ENCODE assay signal across 14 mouse cellular contexts in the genomic region with DNA sequence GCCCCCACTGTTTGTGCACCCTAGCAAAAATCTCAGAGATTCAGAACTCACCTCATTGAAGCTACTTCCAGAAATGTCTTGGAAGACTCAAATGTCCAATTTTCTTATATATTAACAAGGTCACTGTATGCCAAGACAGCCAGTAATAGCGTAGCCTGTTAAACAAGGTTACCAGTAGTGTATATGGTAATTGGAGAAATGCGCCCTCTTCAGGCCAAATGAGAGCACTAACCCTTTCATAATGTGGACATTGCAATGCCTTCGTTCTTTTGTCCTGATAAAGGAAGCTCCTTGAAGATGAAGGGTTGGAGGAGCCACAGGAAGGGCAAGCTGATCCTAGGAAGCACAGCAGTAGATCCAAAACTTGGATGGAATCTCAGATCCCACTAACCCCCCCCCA. TPM values are rescaled to one million over a fixed set of nuclear protein-coding genes. Genes with fewer than 3 reads are reported as not detected.
A peak's percentile ranks its signal among the peaks of the same experiment; 100 is the strongest.
DNase-seq lines count a peak whose midpoint lies in the region; ATAC-seq and TF ChIP-seq lines count a peak whose summit lies in the region.
"Had no signal": no experiment of that assay in that cellular context is flagged by ENCODE, and none has a peak within 500 bp of the region (broad histone marks: within the 10 kb centered on the region; RNA-seq: fewer than 3 reads in every experiment).

No protein-coding gene starts in this region.

- 39% methylated on average over 3 of the region's 3 CpGs for WGBS in kidney, embryonic 16.5 days

- ATAC-seq in kidney, embryonic 16.5 days (ENCODE audit: low FRiP score, low TSS enrichment) = no peak

- no peaks in the 10 kb centered on the region for H3K79me2 ChIP-seq in CH12.LX (replicated peaks; ENCODE audit: control insufficient read depth, extremely low read depth, insufficient read depth, poor library complexity, severe bottlenecking)

- peak; percentile 69 for DNase-seq in embryo, embryonic 10 days (ENCODE audit: low spot score)
- DNase-seq in embryo, embryonic 9.5 days (ENCODE audit: extremely low spot score) = no peak
- DNase-seq in left cerebral cortex, postnatal 4 days = peak; percentile 36
- no peak for DNase-seq in left cerebral cortex, adult 8-10 months (ENCODE audit: low spot score in 2 of 2)
- DNase-seq in CH12.LX (ENCODE audit: extremely low read depth) = peak; percentile 52
- DNase-seq in embryo, embryonic 10.5 days (ENCODE audit: low spot score) = peak; percentile 69
- no peak for DNase-seq in right cerebral cortex, postnatal 25 days
- DNase-seq: adrenal gland, postnatal 25 days; kidney, postnatal 14 days; right cerebral cortex, postnatal 14 days had no signal

- intact Hi-C loops in left cerebral cortex, postnatal 4 days (cut with DNase I) = no loop called here

- H3K4me1 ChIP-seq in CH12.LX (ENCODE audit: control insufficient read depth in 1 of 2, insufficient read depth in 2 of 2) = no peaks in the 10 kb centered on the region
- no peaks in the 10 kb centered on the region for H3K4me1 ChIP-seq in kidney, embryonic 16.5 days (ENCODE audit: insufficient read depth, low read length)
- H3K4me1 ChIP-seq: heart, embryonic 15.5 days; limb, embryonic 12.5 days had no signal

- H3K4me2 ChIP-seq in CH12.LX (ENCODE audit: insufficient read depth, low read depth, poor library complexity, severe bottlenecking) = no peak overlapping the region
- H3K4me2 ChIP-seq in kidney, embryonic 16.5 days (replicated peaks; ENCODE audit: low read depth, low read length) = no peak overlapping the region
- H3K4me2 ChIP-seq: heart, embryonic 15.5 days; limb, embryonic 12.5 days had no signal

- dilution Hi-C loops in CH12.LX (cut with MboI; ENCODE audit: extremely low pct_ligation_motif_present, extremely low pct_unique_long_range_greater_than_20kb, low sequenced_read_pairs) = no loop called here

- TF ChIP-seq POLR2A in CH12.LX (IDR thresholded peaks at IDR 0.05; ENCODE audit: low read depth, low read length) = no peak

- H3K27me3 ChIP-seq in CH12.LX (replicated peaks) = no peaks in the 10 kb centered on the region
- no peaks in the 10 kb centered on the region for H3K27me3 ChIP-seq in kidney, embryonic 16.5 days (ENCODE audit: insufficient read depth, low read length)
- H3K27me3 ChIP-seq: heart, embryonic 15.5 days; limb, embryonic 12.5 days had no signal

- no peak overlapping the region for H3K4me3 ChIP-seq in CH12.LX (replicated peaks in 1 of 3; ENCODE audit: low read depth in 2 of 3, low read length in 2 of 3, poor library complexity in 1 of 3)
- no peak overlapping the region for H3K4me3 ChIP-seq in kidney, embryonic 16.5 days (ENCODE audit: low read length)
- H3K4me3 ChIP-seq: erythroblast, embryonic 14.5 days; heart, embryonic 15.5 days; limb, embryonic 12.5 days had no signal

- in situ Hi-C loops in CH12.LX (cut with MboI; ENCODE audit: low pct_ligation_motif_present, low pct_unique_long_range_greater_than_20kb, low sequenced_read_pairs) = no loop called here

- no peak overlapping the region for H3K9ac ChIP-seq in CH12.LX (ENCODE audit: insufficient read depth, low read depth)
- H3K9ac ChIP-seq in kidney, embryonic 16.5 days (replicated peaks; ENCODE audit: low read length) = no peak overlapping the region
- H3K9ac ChIP-seq: heart, embryonic 15.5 days; limb, embryonic 12.5 days had no signal

- no peaks in the 10 kb centered on the region for H3K9me3 ChIP-seq in CH12.LX (replicated peaks; ENCODE audit: low read length)
- H3K9me3 ChIP-seq in kidney, embryonic 16.5 days (ENCODE audit: low read length) = no peaks in the 10 kb centered on the region
- H3K9me3 ChIP-seq: heart, embryonic 15.5 days; limb, embryonic 12.5 days had no signal

- no peaks in the 10 kb centered on the region for H3K36me3 ChIP-seq in CH12.LX (replicated peaks in 1 of 2; ENCODE audit: control insufficient read depth in 1 of 2, insufficient read depth in 1 of 2, low read length in 1 of 2)
- H3K36me3 ChIP-seq in kidney, embryonic 16.5 days (ENCODE audit: insufficient read depth, low read length) = no peaks in the 10 kb centered on the region
- H3K36me3 ChIP-seq: heart, embryonic 15.5 days; limb, embryonic 12.5 days had no signal

- no peak overlapping the region for H3K27ac ChIP-seq in CH12.LX (ENCODE audit: insufficient read depth, low read depth)
- H3K27ac ChIP-seq in kidney, embryonic 16.5 days (ENCODE audit: low read length) = no peak overlapping the region
- H3K27ac ChIP-seq: heart, embryonic 15.5 days; limb, embryonic 12.5 days had no signal

- TF ChIP-seq RAD21 in CH12.LX (IDR thresholded peaks at IDR 0.05; ENCODE audit: low read depth, low read length) = peak; percentile 71

- TF ChIP-seq EP300 in CH12.LX (IDR thresholded peaks at IDR 0.05; ENCODE audit: low read length) = no peak

- peak; percentile 74 to 79 for TF ChIP-seq CTCF in CH12.LX (conservative IDR thresholded peaks at IDR 0.05 in 1 of 2, IDR thresholded peaks at IDR 0.05 in 1 of 2; ENCODE audit: low read depth in 2 of 2, low read length in 2 of 2)

TF ChIP-seq in CH12.LX, 34 proteins besides CTCF, POLR2A, EP300 and RAD21:
- TF ChIP-seq IRF4 (IDR thresholded peaks at IDR 0.05; ENCODE audit: low read depth, low read length) (peak; percentile 29; the same call in 1 of the 2 replicates), SMC3 (IDR thresholded peaks at IDR 0.05; ENCODE audit: low read depth, low read length) (peak; percentile 80), E2F4 (IDR thresholded peaks at IDR 0.05; ENCODE audit: insufficient replicate concordance, low read depth, low read length) (no peak), KAT2A (IDR thresholded peaks at IDR 0.05; ENCODE audit: insufficient replicate concordance, low read length) (no peak), ZC3H11A (IDR thresholded peaks at IDR 0.05; ENCODE audit: low read depth, low read length) (peak; percentile 45; the same call in 1 of the 2 replicates), JUND (conservative IDR thresholded peaks at IDR 0.05; ENCODE audit: low read depth, low read length) (peak; percentile 46)
TF ChIP-seq in CH12.LX: peak in this region for 4.

RNA-seq across cellular contexts. Expression of a gene that starts 7.2 kb away (rescaled TPM):
- total RNA-seq in left cerebral cortex, postnatal 4 days (2021) = 10 to 100 TPM; 78.7 to 81.0 TPM
- total RNA-seq in left cerebral cortex, adult 8-10 months (2022) = 10 to 100 TPM; 11.5 to 15.2 (median 13.4) TPM
- total RNA-seq in CH12.LX (2012; rRNA removed) (4.4 and 7.5 TPM in 2 replicates), CH12.LX (2014; rRNA removed) (3.8 and 4.3 TPM in 2 replicates)
- 2.3 and 2.4 TPM in 2 replicates for polyA plus RNA-seq in CH12.LX (2012; ENCODE audit: insufficient read length, low read depth)
- polyA plus RNA-seq in kidney, embryonic 16.5 days (2015; fragmentation: Nextera tagmentation; extraction: Ambion mirVana) = 1.0 and 1.6 TPM in 2 replicates
- total RNA-seq: adrenal gland, postnatal 25 days had no signal
- polyA plus RNA-seq: erythroblast, embryonic 14.5 days had no signal

RNA-seq across cellular contexts. Expression of a gene that starts 42.7 kb away (rescaled TPM):
- 10 to 100 TPM; 33.6 to 36.7 TPM for total RNA-seq in left cerebral cortex, postnatal 4 days (2021)
- 10 to 100 TPM; 34.7 to 37.3 (median 35.5) TPM for total RNA-seq in left cerebral cortex, adult 8-10 months (2022)
- total RNA-seq in CH12.LX (2012; rRNA removed) = 6.2 and 7.8 TPM in 2 replicates
- total RNA-seq in CH12.LX (2014; rRNA removed) = 9.4 and 10.2 TPM in 2 replicates
- 7.0 and 8.2 TPM in 2 replicates for polyA plus RNA-seq in CH12.LX (2012; ENCODE audit: insufficient read length, low read depth)
- 14.7 and 20.0 TPM in 2 replicates for polyA plus RNA-seq in kidney, embryonic 16.5 days (2015; fragmentation: Nextera tagmentation; extraction: Ambion mirVana)

Comparison
In these comparisons a context has a peak if more than half of its experiments do, and no peak if none do; other contexts are left out.
1. DNase-seq: peak in embryo, embryonic 10 days (single experiment), left cerebral cortex, postnatal 4 days (single experiment), CH12.LX (single experiment) and embryo, embryonic 10.5 days (single experiment); none in embryo, embryonic 9.5 days (single experiment), left cerebral cortex, adult 8-10 months (0 of 2) and right cerebral cortex, postnatal 25 days (single experiment).
2. RNA of a gene that starts 7.2 kb away (total RNA-seq): 78.7 to 81.0 TPM in left cerebral cortex, postnatal 4 days; 11.5 to 15.2 TPM in left cerebral cortex, adult 8-10 months and 3.8 to 7.5 TPM in CH12.LX; every median in the first group is over 4 times any median in the second.